Mouse (Mus musculus) B cell, adult 2 months (primary cell): ENCODE measurements at regions not wholly inside any gene's neighbourhood (a gene's known extent, or its start where the extent isn't known, plus 50 kb on each side); places are given as distances from the start of the nearest gene placed in this dataset.
"Not testable (repeated sequence)": the region's sequence is repeated elsewhere in the genome, so short reads cannot be mapped to it uniquely, and the experiment has no call there.

Source experiments
- DNase-seq, 2 experiments: peaks; one replicate each; pipeline ENCODE4 v3.0.0; 2022

- no peak for DNase-seq
These were observed 52.6 kb upstream of the Klf14 start for GRCm38 (mm10) chr6:31011407-31012020.

- no peak for DNase-seq
These were observed 57.7 kb upstream of the Klf14 start for GRCm38 (mm10) chr6:31016566-31016965.

GRCm38 (mm10) chr6:31021776-31022175 lies 62.9 kb upstream of the Klf14 start:
- no peak for DNase-seq

GRCm38 (mm10) chr6:31029777-31030176 lies 70.9 kb upstream of the Klf14 start:
- no peak for DNase-seq

GRCm38 (mm10) chr6:31031022-31031421 lies 72.1 kb upstream of the Klf14 start:
- DNase-seq = no peak

- no peak for DNase-seq
These were observed 73.3 kb upstream of the Klf14 start for GRCm38 (mm10) chr6:31032147-31032546.

GRCm38 (mm10) chr6:31032980-31033608 lies 74.2 kb upstream of the Klf14 start:
- DNase-seq = peak; percentile 58 to 66

GRCm38 (mm10) chr6:31034796-31035195 lies 75.9 kb upstream of the Klf14 start:
- no peak for DNase-seq

GRCm38 (mm10) chr6:31037801-31038395 lies 79.0 kb upstream of the Klf14 start:
- no peak for DNase-seq

- DNase-seq = not testable (repeated sequence)
These were observed 79.6 kb upstream of the Klf14 start for GRCm38 (mm10) chr6:31038445-31038844.

- DNase-seq = no peak
These were observed 80.6 kb upstream of the Klf14 start for GRCm38 (mm10) chr6:31039485-31039884.

GRCm38 (mm10) chr6:31040783-31041182 lies 81.9 kb upstream of the Klf14 start:
- no peak for DNase-seq

GRCm38 (mm10) chr6:31043368-31043767 lies 84.5 kb upstream of the Klf14 start:
- DNase-seq = no peak

GRCm38 (mm10) chr6:31043919-31044318 lies 85.0 kb upstream of the Klf14 start:
- no peak for DNase-seq

- DNase-seq = no peak
These were observed 87.3 kb upstream of the Klf14 start for GRCm38 (mm10) chr6:31046197-31046596.

- DNase-seq = no peak
These were observed 90.2 kb upstream of the Klf14 start for GRCm38 (mm10) chr6:31048920-31049576.

- no peak for DNase-seq
These were observed 92.0 kb upstream of the Klf14 start for GRCm38 (mm10) chr6:31050831-31051230.

- no peak for DNase-seq
These were observed 92.9 kb upstream of the Klf14 start for GRCm38 (mm10) chr6:31051771-31052170.

GRCm38 (mm10) chr6:31053003-31053402 lies 94.1 kb upstream of the Klf14 start:
- DNase-seq = no peak

- no peak for DNase-seq
These were observed 98.1 kb upstream of the Klf14 start for GRCm38 (mm10) chr6:31056786-31057566.

GRCm38 (mm10) chr6:31058299-31058698 lies 99.4 kb upstream of the Klf14 start:
- no peak for DNase-seq

- DNase-seq = no peak
These were observed 100.1 kb upstream of the Klf14 start for GRCm38 (mm10) chr6:31058961-31059360.

- no peak for DNase-seq
These were observed 102.9 kb upstream of the Klf14 start for GRCm38 (mm10) chr6:31061813-31062212.
